Mouse (Mus musculus): ENCODE data around the gene Tgfbr3.

DNA sequence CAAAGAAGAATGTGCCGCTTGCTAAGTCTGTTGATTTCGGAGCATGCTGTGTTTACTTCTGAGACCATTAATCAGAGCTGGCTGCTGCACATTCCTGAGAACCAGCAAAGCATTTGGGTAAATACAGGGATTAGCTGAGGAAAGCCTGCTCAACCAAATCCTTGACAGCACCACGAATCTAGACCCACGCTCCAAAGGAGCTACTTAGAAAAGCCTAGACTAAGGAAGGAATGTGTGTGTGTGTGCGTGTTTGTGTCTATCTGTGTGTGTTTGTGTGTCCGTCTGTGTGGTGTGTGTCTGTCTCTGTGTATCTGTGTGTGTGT is 20.5 kb downstream of the Tgfbr3 start:
- TF ChIP-seq EP300 (IDR thresholded peaks at IDR 0.05; ENCODE audit: low read depth) (no peak), CTCF (IDR thresholded peaks at IDR 0.05; ENCODE audit: low read depth) (no peak)
